In the genomic region with DNA sequence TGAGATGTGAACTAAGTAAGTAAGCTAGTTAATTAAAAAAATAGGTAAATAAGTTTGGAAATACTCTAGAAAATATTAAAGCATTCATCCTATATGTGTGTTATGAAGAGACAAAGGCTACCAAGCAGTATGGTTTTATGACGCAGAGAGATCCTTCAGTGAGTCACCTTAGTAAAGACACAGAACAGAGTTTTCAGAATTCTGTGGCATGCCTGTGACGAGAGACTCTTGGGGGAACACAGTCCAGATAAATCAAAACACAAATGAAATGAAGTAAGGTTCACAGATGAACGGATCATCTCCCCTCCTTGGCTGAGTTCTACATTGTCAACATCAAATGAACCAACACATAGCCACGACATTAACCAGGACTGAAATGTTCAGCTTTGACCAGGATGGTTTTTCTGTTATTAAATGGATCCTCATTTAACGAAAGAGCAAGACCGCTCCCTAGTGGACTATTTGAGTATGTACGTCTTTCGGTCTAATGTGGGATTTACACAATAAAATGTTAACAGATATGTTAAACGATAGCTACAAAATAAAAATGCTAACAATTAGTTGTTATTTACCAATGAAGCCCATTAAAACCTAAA, we compare ENCODE assay signal across 10 mouse cellular contexts.
DNase-seq lines count a peak whose midpoint lies in the region; ATAC-seq lines count a peak whose summit lies in the region.
"Had no signal": no experiment of that assay in that cellular context is flagged by ENCODE, and none has a peak within 500 bp of the region (broad histone marks: within the 10 kb centered on the region; RNA-seq: fewer than 3 reads in every experiment).

No protein-coding gene starts in this region.

- no peak overlapping the region for H3K27ac ChIP-seq in kidney, embryonic 16.5 days (ENCODE audit: low read length)
- H3K27ac ChIP-seq in kidney, embryonic 14.5 days (ENCODE audit: low read depth, low read length): no peak overlapping the region
- no peak overlapping the region for H3K27ac ChIP-seq in neural tube, embryonic 12.5 days
- H3K27ac ChIP-seq: embryonic facial prominence, embryonic 13.5 days; liver, embryonic 15.5 days had no signal

- 0 out of 2 replicates have a peak, but pooled peaks have one; percentile 15 for ATAC-seq in kidney, embryonic 16.5 days (ENCODE audit: low FRiP score, low TSS enrichment)
- ATAC-seq in kidney, embryonic 14.5 days (ENCODE audit: low FRiP score, low TSS enrichment): no peak
- ATAC-seq in neural tube, embryonic 12.5 days (ENCODE audit: low FRiP score, low read depth): peak; percentile 58; the same call in 1 of the 2 replicates

- no peak overlapping the region for H3K9ac ChIP-seq in kidney, embryonic 16.5 days (replicated peaks; ENCODE audit: low read length)
- no peak overlapping the region for H3K9ac ChIP-seq in kidney, embryonic 14.5 days (ENCODE audit: low read depth, low read length)
- no peak overlapping the region for H3K9ac ChIP-seq in neural tube, embryonic 12.5 days
- H3K9ac ChIP-seq: embryonic facial prominence, embryonic 13.5 days; liver, embryonic 15.5 days had no signal

- H3K4me1 ChIP-seq in kidney, embryonic 16.5 days (ENCODE audit: insufficient read depth, low read length): no peaks in the 10 kb centered on the region
- H3K4me1 ChIP-seq in kidney, embryonic 14.5 days (ENCODE audit: control insufficient read depth, insufficient read depth, low read length): no peaks in the 10 kb centered on the region
- H3K4me1 ChIP-seq in neural tube, embryonic 12.5 days: no peaks in the 10 kb centered on the region
- H3K4me1 ChIP-seq: embryonic facial prominence, embryonic 13.5 days; liver, embryonic 15.5 days had no signal

- no peak overlapping the region for H3K4me3 ChIP-seq in kidney, embryonic 16.5 days (ENCODE audit: low read length)
- no peak overlapping the region for H3K4me3 ChIP-seq in kidney, embryonic 14.5 days (ENCODE audit: low read length)
- no peak overlapping the region for H3K4me3 ChIP-seq in neural tube, embryonic 12.5 days
- H3K4me3 ChIP-seq: embryonic facial prominence, embryonic 13.5 days; liver, embryonic 15.5 days had no signal

- H3K36me3 ChIP-seq in kidney, embryonic 16.5 days (ENCODE audit: insufficient read depth, low read length): no peaks in the 10 kb centered on the region
- no peaks in the 10 kb centered on the region for H3K36me3 ChIP-seq in kidney, embryonic 14.5 days (ENCODE audit: control insufficient read depth, insufficient read depth, low read length)
- H3K36me3 ChIP-seq in neural tube, embryonic 12.5 days: no peaks in the 10 kb centered on the region
- H3K36me3 ChIP-seq: embryonic facial prominence, embryonic 13.5 days; liver, embryonic 15.5 days had no signal

- H3K9me3 ChIP-seq in kidney, embryonic 16.5 days (ENCODE audit: low read length): no peaks in the 10 kb centered on the region
- H3K9me3 ChIP-seq in kidney, embryonic 14.5 days (ENCODE audit: control insufficient read depth, low read length): no peaks in the 10 kb centered on the region
- no peaks in the 10 kb centered on the region for H3K9me3 ChIP-seq in neural tube, embryonic 12.5 days
- H3K9me3 ChIP-seq: embryonic facial prominence, embryonic 13.5 days; liver, embryonic 15.5 days had no signal

- H3K4me2 ChIP-seq in kidney, embryonic 16.5 days (replicated peaks; ENCODE audit: low read depth, low read length): no peak overlapping the region
- no peak overlapping the region for H3K4me2 ChIP-seq in kidney, embryonic 14.5 days (replicated peaks; ENCODE audit: low read depth, low read length)
- no peak overlapping the region for H3K4me2 ChIP-seq in neural tube, embryonic 12.5 days (replicated peaks)
- H3K4me2 ChIP-seq: embryonic facial prominence, embryonic 13.5 days; liver, embryonic 15.5 days had no signal

- no peaks in the 10 kb centered on the region for H3K27me3 ChIP-seq in kidney, embryonic 16.5 days (ENCODE audit: insufficient read depth, low read length)
- no peaks in the 10 kb centered on the region for H3K27me3 ChIP-seq in kidney, embryonic 14.5 days (ENCODE audit: control insufficient read depth, insufficient read depth, low read length)
- no peaks in the 10 kb centered on the region for H3K27me3 ChIP-seq in neural tube, embryonic 12.5 days (replicated peaks)
- H3K27me3 ChIP-seq: embryonic facial prominence, embryonic 13.5 days; liver, embryonic 15.5 days had no signal

- DNase-seq in Muller cell, postnatal 12 days (ENCODE audit: inconsistent ontology term): peak; percentile 67
- peak; percentile 34 for DNase-seq in embryo, embryonic 9.5 days (ENCODE audit: extremely low spot score)
- DNase-seq in kidney, postnatal 36 days: peak; percentile 8 to 16
- DNase-seq in thymus, postnatal 0 days (ENCODE audit: low spot score): no peak
- DNase-seq in spleen, postnatal 4 days (ENCODE audit: low spot score in 2 of 2): no peak

- 20% methylated on average over 9 of the region's 9 CpGs for WGBS in kidney, embryonic 16.5 days
- 21% methylated on average over 9 of the region's 9 CpGs for WGBS in kidney, embryonic 14.5 days
- WGBS in neural tube, embryonic 12.5 days: 27% methylated on average over 9 of the region's 9 CpGs

Comparison
In these comparisons a context has a peak if more than half of its experiments do, and no peak if none do; other contexts are left out.
1. DNase-seq: peak in Muller cell, postnatal 12 days (single experiment), embryo, embryonic 9.5 days (single experiment) and kidney, postnatal 36 days (2 of 2); none in thymus, postnatal 0 days (single experiment) and spleen, postnatal 4 days (0 of 2).